Mouse (Mus musculus) liver, adult 2 months (tissue): Measurements from ENCODE around the gene Gab2. TPM values are rescaled to one million over a fixed set of nuclear protein-coding genes. Genes with fewer than 3 reads are reported as not detected.
A peak's percentile ranks its signal among the peaks of the same experiment; 100 is the strongest.

Source experiments
- DNase-seq: peaks from one replicate; pipeline ENCODE4 v3.0.0-alpha.2; 2011; ENCODE audit warnings: low read depth, low spot score; ENCODE audit errors: extremely low read depth
- H3K27ac ChIP-seq: fragments of 200-500 bp; replicated peaks from 2 replicates; pipeline ENCODE4 v1.5.1; 2012; ENCODE audit warnings: low read depth, mild to moderate bottlenecking, control low read depth, inconsistent platforms, low read length; ENCODE audit not compliant: insufficient read depth
- H3K27me3 ChIP-seq: fragments of 200-500 bp; 2 replicates; pipeline ENCODE4 v1.6.1; 2012; ENCODE audit warnings: mild to moderate bottlenecking, moderate library complexity, low read length, inconsistent platforms; ENCODE audit not compliant: control insufficient read depth, insufficient read depth
- H3K36me3 ChIP-seq: fragments of 200-500 bp; 2 replicates; pipeline ENCODE4 v1.6.1; 2012; ENCODE audit warnings: low read length, inconsistent platforms; ENCODE audit not compliant: control insufficient read depth, insufficient read depth
- H3K4me1 ChIP-seq: fragments of 200-500 bp; 2 replicates; pipeline ENCODE4 v1.6.1; 2011; ENCODE audit warnings: low read length; ENCODE audit not compliant: control insufficient read depth, insufficient read depth
- H3K4me3 ChIP-seq: fragments of 200-500 bp; 2 replicates; pipeline ENCODE4 v1.5.1; 2011; ENCODE audit warnings: low read depth, mild to moderate bottlenecking, control low read depth, low read length, moderate library complexity; ENCODE audit not compliant: insufficient read depth
- H3K79me2 ChIP-seq: fragments of 200-500 bp; 2 replicates; pipeline ENCODE4 v1.6.1; 2012; ENCODE audit warnings: inconsistent platforms, mild to moderate bottlenecking, low read length, moderate library complexity; ENCODE audit not compliant: control insufficient read depth, insufficient read depth
- H3K9ac ChIP-seq: fragments of 200-500 bp; 2 replicates; pipeline ENCODE4 v1.6.1; 2012; ENCODE audit warnings: low read depth, mild to moderate bottlenecking, control low read depth, inconsistent platforms, low read length
- CTCF ChIP-seq: fragments of 200-500 bp; IDR thresholded peaks from 2 replicates; pipeline ENCODE4 v1.5.1; 2011; ENCODE audit warnings: low read depth, low read length, control low read depth
- POLR2A ChIP-seq: fragments of 200-500 bp; IDR thresholded peaks from 2 replicates; pipeline ENCODE4 v1.6.1; 2011; ENCODE audit warnings: low read length, control low read depth; ENCODE audit not compliant: insufficient read depth; ENCODE audit errors: extremely low read depth
- WGBS: fragments of 180-500 bp; shearing (Covaris S2); methylation state at CpG from one replicate; pipeline ENCODE4 v1.1.7; 2018; 5-methylcytosine and 5-hydroxymethylcytosine counted together
- polyA plus RNA-seq: library from polyadenylated mRNA; depleted of rRNA; stranded (reverse); fragments of >200 nt; gene quantifications from 2 replicates; pipeline ENCODE4 v1.2.3, GENCODE M21; 2012
- total RNA-seq: library from RNA; depleted of rRNA; stranded (reverse); fragments of >200 nt; gene quantifications from 2 replicates; pipeline ENCODE4 v1.2.3, GENCODE M21; 2014

The Gab2 gene
- total and polyA plus RNA-seq, 2 experiments, result 1.0 TPM

- Histone ChIP-seq H3K27me3 (no peaks in the 10 kb centered on the region), H3K27ac (no peak overlapping the region), H3K4me1 (no peaks in the 10 kb centered on the region), H3K9ac (no peak overlapping the region), H3K79me2 (no peaks in the 10 kb centered on the region), H3K4me3 (no peak overlapping the region), H3K36me3 (peaks cover 3% of the 10 kb centered on the region; the same call in 1 of the 2 replicates)
- no peak for DNase-seq
- no peak for TF ChIP-seq POLR2A
- TF ChIP-seq CTCF, result no peak
- 90% methylated on average over 3 of the region's 3 CpGs for WGBS
Measured at GRCm38 (mm10) chr7:97071512-97071911, 9.9 kb upstream of the Gab2 start.

- no peak for TF ChIP-seq POLR2A
- H3K36me3 ChIP-seq, result peaks cover 3% of the 10 kb centered on the region; the same call in 1 of the 2 replicates
- H3K4me3 ChIP-seq, result no peak overlapping the region
- H3K9ac ChIP-seq, result no peak overlapping the region
- DNase-seq, result no peak
- H3K27me3 ChIP-seq, result no peaks in the 10 kb centered on the region
- no peaks in the 10 kb centered on the region for H3K4me1 ChIP-seq
- H3K79me2 ChIP-seq, result no peaks in the 10 kb centered on the region
- 88% methylated on average over 5 of the region's 5 CpGs for WGBS
- H3K27ac ChIP-seq, result no peak overlapping the region
Measured at GRCm38 (mm10) chr7:97072061-97072460, 9.3 kb upstream of the Gab2 start.

GRCm38 (mm10) chr7:97074974-97075373, 6.4 kb upstream of the Gab2 start:
- Histone ChIP-seq H3K36me3 (peaks cover 3% of the 10 kb centered on the region; the same call in 1 of the 2 replicates), H3K27ac (no peak overlapping the region), H3K9ac (no peak overlapping the region), H3K27me3 (no peaks in the 10 kb centered on the region), H3K4me3 (no peak overlapping the region), H3K4me1 (peaks cover 3% of the 10 kb centered on the region; the same call in 1 of the 2 replicates), H3K79me2 (no peaks in the 10 kb centered on the region)
- no peak for DNase-seq
- TF ChIP-seq CTCF, result no peak
- TF ChIP-seq POLR2A, result no peak
- 89% methylated on average over 1 of the region's 1 CpGs for WGBS

GRCm38 (mm10) chr7:97076977-97077376, 4.4 kb upstream of the Gab2 start:
- H3K4me1 ChIP-seq, result peaks cover 7% of the 10 kb centered on the region; the same call in 1 of the 2 replicates
- no peak for TF ChIP-seq POLR2A
- TF ChIP-seq CTCF, result no peak
- no peak overlapping the region for H3K9ac ChIP-seq
- H3K27ac ChIP-seq, result no peak overlapping the region
- no peaks in the 10 kb centered on the region for H3K36me3 ChIP-seq
- no peak overlapping the region for H3K4me3 ChIP-seq
- no peaks in the 10 kb centered on the region for H3K79me2 ChIP-seq
- no peaks in the 10 kb centered on the region; the same call in 1 of the 2 replicates for H3K27me3 ChIP-seq
- peak; percentile 29 for DNase-seq

GRCm38 (mm10) chr7:97078685-97079084, 2.7 kb upstream of the Gab2 start:
- Histone ChIP-seq H3K27ac (no peak overlapping the region), H3K4me3 (no peak overlapping the region), H3K79me2 (no peaks in the 10 kb centered on the region), H3K9ac (no peak overlapping the region), H3K36me3 (no peaks in the 10 kb centered on the region), H3K4me1 (peaks cover 10% of the 10 kb centered on the region; the same call in 1 of the 2 replicates), H3K27me3 (no peaks in the 10 kb centered on the region; the same call in 1 of the 2 replicates)
- no peak for DNase-seq
- 47% methylated on average over 4 of the region's 4 CpGs for WGBS
- TF ChIP-seq CTCF, result no peak
- TF ChIP-seq POLR2A, result no peak

DNA sequence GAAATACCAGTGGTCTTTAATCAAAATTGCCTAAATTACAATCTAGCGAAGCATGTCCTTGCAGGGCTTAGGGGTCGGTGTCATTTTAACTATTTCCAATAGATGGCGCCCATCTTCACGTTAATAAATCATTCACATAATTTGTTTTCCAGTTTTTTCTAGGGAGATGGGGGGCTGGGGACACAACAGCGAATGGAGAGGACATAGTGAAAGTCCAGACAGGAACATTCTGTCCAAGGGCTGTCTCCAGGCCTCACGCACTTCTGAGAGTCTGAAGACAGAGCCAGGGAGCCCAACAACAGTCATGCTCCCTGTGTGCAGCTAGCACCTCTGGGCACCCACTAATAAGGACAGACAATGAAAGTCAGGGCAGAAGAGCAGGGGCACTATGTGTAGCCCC, 2.2 kb upstream of the Gab2 start:
- WGBS, result 12% methylated on average over 6 of the region's 6 CpGs
- Histone ChIP-seq H3K27ac (no peak overlapping the region), H3K79me2 (no peaks in the 10 kb centered on the region), H3K36me3 (no peaks in the 10 kb centered on the region), H3K4me3 (no peak overlapping the region), H3K4me1 (peaks cover 10% of the 10 kb centered on the region; the same call in 1 of the 2 replicates), H3K27me3 (no peaks in the 10 kb centered on the region; the same call in 1 of the 2 replicates), H3K9ac (no peak overlapping the region)
- TF ChIP-seq POLR2A (no peak), CTCF (no peak)
- DNase-seq, result no peak
